Mouse (Mus musculus) cerebellum, adult 2 months (tissue): ENCODE measurements at regions not wholly inside any gene's neighbourhood (a gene's known extent, or its start where the extent isn't known, plus 50 kb on each side); places are given as distances from the start of the nearest gene placed in this dataset.

Experiments
- CTCF ChIP-seq: fragments of 200-500 bp; IDR thresholded peaks from 2 replicates; pipeline ENCODE4 v1.5.1; 2011; ENCODE audit warnings: low read depth, mild to moderate bottlenecking, control low read depth, low read length, moderate library complexity, borderline replicate concordance; ENCODE audit not compliant: insufficient read depth
- POLR2A ChIP-seq: fragments of 200-500 bp; IDR thresholded peaks from 2 replicates; pipeline ENCODE4 v1.6.1; 2011; ENCODE audit warnings: low read length, control low read depth, borderline replicate concordance; ENCODE audit not compliant: insufficient read depth

DNA sequence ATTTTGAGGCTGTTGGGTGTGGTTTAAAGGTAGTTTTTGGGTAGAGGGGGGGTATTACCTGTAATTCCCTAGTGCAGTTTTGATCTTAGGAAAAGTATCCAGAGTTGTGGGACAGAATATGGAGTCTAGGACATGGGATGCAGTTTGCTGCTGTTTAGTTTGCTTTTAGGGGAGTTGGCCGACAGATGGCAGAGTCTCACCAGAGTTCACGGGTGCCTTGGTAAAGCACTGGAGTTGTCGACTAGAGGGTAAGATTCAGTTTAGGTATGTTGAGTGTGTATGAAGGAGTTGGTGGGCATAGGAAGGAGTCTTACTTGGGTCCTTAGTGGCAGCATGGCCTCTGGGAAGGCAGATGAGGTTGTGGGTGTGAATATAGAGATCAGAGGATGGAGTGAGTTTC, 168.4 kb upstream of the Ppp6c start:
- TF ChIP-seq CTCF, result no peak
- no peak for TF ChIP-seq POLR2A
